Mouse (Mus musculus) spleen, adult 2 months (tissue): Measurements from ENCODE around the gene Gm37240.

Source experiments
- CTCF ChIP-seq: fragments of 200-500 bp; IDR thresholded peaks from 2 replicates; pipeline ENCODE4 v1.5.1; 2011; ENCODE audit warnings: mild to moderate bottlenecking, inconsistent platforms; ENCODE audit not compliant: insufficient read depth, insufficient read length, insufficient replicate concordance; ENCODE audit errors: extremely low read depth
- POLR2A ChIP-seq: fragments of 200-500 bp; IDR thresholded peaks from 2 replicates; pipeline ENCODE4 v1.6.1; 2011; ENCODE audit warnings: low read depth, low read length, inconsistent platforms

DNA sequence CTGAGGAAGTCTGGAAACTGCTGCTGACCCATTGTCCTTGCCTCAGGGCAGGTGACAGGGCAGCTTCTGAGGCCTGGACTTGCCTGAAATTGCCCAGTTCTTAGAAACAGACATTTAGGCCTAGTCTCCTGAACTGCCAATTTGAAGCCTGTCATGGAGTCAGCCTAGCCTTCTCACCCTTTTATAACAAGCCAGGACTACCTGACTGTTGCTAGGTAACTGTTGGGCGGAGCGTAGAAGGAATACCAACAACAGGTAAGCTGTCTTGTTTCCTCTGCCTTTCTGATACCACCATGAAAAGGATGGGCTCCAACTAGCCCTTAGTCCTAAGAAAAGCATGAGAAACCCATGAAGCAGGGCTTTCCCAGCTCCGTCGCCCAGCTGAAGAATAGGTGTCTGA lies 570.0 kb downstream of the Gm37240 start:
- TF ChIP-seq CTCF (no peak), POLR2A (no peak)
